Mouse (Mus musculus): ENCODE results near the gene Snorc.

DNA sequence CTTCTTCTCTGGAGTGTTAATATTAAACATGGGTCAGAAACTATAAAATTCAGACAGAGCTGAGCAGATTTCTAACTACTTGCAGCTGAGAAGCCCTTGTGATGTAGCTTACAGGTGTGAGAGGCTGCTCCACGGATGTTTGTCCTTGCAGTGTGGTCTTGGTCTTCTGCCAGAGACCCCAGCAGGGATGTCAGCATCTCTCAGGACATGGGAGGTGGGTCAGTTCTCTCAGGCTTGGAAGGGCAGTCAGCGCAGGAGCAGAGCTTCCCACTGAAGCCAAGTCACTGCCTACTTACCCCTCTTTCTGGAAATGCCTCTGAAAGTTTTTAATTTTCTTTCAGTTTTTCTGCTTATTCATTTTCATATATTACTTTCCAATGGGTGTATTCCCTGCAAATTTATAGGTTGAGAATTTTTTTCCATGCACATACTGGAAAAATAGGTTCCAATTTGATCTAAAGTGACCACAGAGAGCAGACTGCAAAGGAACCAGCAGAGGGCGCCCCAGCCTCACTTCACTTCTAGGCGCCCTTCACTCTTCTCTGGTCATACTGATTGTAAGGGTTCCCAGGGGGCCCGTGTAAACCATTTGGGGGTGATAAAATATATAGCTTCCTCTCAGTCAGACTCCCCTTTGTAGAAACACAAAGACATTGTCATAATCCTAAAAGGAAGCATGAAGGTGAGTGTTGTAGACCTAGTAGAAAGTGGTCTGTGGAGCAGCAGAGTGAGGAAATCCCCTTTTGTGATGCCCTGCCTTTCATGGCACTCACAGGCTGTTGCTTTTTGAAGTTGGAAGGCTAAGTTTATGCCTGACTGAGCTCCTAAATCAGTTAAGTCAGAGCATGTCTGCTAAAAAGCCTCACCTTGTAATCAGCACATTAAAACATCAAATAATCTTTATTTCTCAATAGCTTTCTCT is 22.6 kb upstream of the Snorc start:
- TF ChIP-seq CTCF (IDR thresholded peaks at IDR 0.05; ENCODE audit: low read depth), result peak; percentile 76
- TF ChIP-seq EP300 (IDR thresholded peaks at IDR 0.05; ENCODE audit: low read depth), result no peak
